Mouse (Mus musculus) ES-Bruce4 (cell line): Measurements from ENCODE around the gene Slc7a8. TPM values are rescaled to one million over a fixed set of nuclear protein-coding genes. Genes with fewer than 3 reads are reported as not detected.

Source experiments
- H3K27ac ChIP-seq: 2 replicates; pipeline ENCODE4 v1.5.1; 2012; ENCODE audit warnings: low read length, inconsistent platforms; ENCODE audit not compliant: insufficient read depth
- H3K27me3 ChIP-seq: 2 replicates; pipeline ENCODE4 v1.6.1; 2012; ENCODE audit warnings: mild to moderate bottlenecking, low read length, inconsistent platforms; ENCODE audit not compliant: control insufficient read depth, poor library complexity, insufficient read depth, severe bottlenecking
- H3K36me3 ChIP-seq: 2 replicates; pipeline ENCODE4 v1.6.1; 2012; ENCODE audit warnings: inconsistent platforms, mild to moderate bottlenecking, low read length, moderate library complexity; ENCODE audit not compliant: control insufficient read depth, poor library complexity, insufficient read depth, severe bottlenecking
- H3K4me1 ChIP-seq: one replicate; pipeline ENCODE4 v1.8.1; 2011; ENCODE audit warnings: low read length; ENCODE audit not compliant: control insufficient read depth, insufficient read depth
- H3K4me3 ChIP-seq: 2 replicates; pipeline ENCODE4 v1.5.1; 2011; ENCODE audit warnings: low read depth, mild to moderate bottlenecking, low read length
- H3K9ac ChIP-seq: 2 replicates; pipeline ENCODE4 v1.6.1; 2012; ENCODE audit warnings: low read depth, mild to moderate bottlenecking, inconsistent platforms; ENCODE audit not compliant: poor library complexity, severe bottlenecking
- H3K9me3 ChIP-seq: replicated peaks from 2 replicates; pipeline ENCODE4 v1.6.1; 2012; ENCODE audit warnings: mild to moderate bottlenecking, low read length, inconsistent platforms; ENCODE audit not compliant: control insufficient read depth, poor library complexity, insufficient read depth, severe bottlenecking
- CTCF ChIP-seq: IDR thresholded peaks from one replicate; pipeline ENCODE4 v1.8.1; 2011; ENCODE audit warnings: low read depth, low read length
- EP300 ChIP-seq: IDR thresholded peaks from 2 replicates; pipeline ENCODE4 v1.6.1; 2011; ENCODE audit warnings: low read depth, low read length; ENCODE audit not compliant: insufficient read depth
- POLR2A ChIP-seq: IDR thresholded peaks from one replicate; pipeline ENCODE4 v1.8.1; 2011; ENCODE audit warnings: low read length; ENCODE audit not compliant: insufficient read depth
- polyA plus RNA-seq: library from polyadenylated mRNA; stranded (reverse); fragments of >200 nt; gene quantifications from 2 replicates; pipeline ENCODE4 v1.2.4, GENCODE M21; 2011; ENCODE audit warnings: low read depth; ENCODE audit not compliant: missing spikeins, insufficient read depth, insufficient read length

The Slc7a8 gene
- polyA plus RNA-seq, 1 experiment: 2.0 TPM

DNA sequence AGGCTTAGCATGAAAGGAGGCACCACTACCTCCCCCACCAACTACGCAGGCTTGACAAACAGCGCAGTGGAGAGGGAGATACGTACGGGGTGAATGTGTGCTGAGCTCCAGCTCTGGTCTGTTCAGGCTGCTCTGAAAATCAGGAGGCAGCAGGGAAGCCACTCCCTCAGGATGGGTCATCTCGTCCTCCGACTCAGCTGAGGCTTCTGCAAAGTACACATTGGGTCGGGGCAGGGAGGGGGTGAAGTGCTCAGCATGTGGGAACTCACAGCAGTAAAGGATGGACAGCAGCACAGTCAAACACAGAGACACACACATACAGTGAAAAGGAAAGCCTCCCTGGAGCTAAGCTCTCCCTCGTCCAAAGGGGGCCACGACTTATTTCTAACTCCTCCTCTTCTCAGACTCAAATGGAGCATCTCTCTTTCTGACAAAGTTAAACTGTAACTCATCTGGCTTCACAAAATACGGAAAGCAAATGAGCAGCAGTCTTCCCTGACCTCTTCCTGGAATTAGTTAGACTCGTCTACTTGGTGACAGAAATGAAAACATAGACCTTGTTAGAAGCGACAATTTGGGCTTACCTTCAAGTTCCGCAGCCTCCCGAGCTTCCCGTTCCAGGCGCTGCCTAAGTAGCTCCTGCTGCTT lies 103.0 kb downstream of the Slc7a8 start:
- no peak overlapping the region for H3K4me3 ChIP-seq
- TF ChIP-seq POLR2A (no peak), EP300 (no peak), CTCF (no peak)
- no peaks in the 10 kb centered on the region for H3K9me3 ChIP-seq
- H3K36me3 ChIP-seq: peaks cover 35% of the 10 kb centered on the region
- no peak overlapping the region for H3K27ac ChIP-seq
- H3K4me1 ChIP-seq: no peaks in the 10 kb centered on the region
- H3K27me3 ChIP-seq: no peaks in the 10 kb centered on the region
- no peak overlapping the region for H3K9ac ChIP-seq

DNA sequence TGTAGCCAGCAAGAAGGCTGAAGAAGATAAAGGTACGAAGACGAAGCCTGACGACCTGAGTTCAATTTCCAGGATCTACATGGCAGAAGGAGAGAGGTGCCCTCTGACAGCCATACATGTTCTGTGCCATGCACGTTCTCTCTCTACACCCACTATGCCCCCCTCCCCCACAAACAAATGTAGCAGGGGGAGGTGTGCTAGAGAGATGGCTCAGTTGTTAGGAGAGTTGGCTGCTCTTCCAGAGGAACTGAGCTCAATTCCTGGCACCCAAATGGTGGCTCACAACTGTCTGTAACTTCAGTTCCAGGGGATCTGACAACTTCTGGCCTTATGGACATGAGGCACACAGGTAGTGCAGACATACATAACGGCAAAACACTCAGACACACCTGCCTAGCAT lies 105.5 kb downstream of the Slc7a8 start:
- Histone ChIP-seq H3K36me3 (peaks cover 25% of the 10 kb centered on the region), H3K9me3 (no peaks in the 10 kb centered on the region), H3K27me3 (no peaks in the 10 kb centered on the region), H3K4me3 (no peak overlapping the region), H3K27ac (no peak overlapping the region), H3K9ac (no peak overlapping the region), H3K4me1 (no peaks in the 10 kb centered on the region)
- TF ChIP-seq EP300 (no peak), POLR2A (no peak), CTCF (no peak)

DNA sequence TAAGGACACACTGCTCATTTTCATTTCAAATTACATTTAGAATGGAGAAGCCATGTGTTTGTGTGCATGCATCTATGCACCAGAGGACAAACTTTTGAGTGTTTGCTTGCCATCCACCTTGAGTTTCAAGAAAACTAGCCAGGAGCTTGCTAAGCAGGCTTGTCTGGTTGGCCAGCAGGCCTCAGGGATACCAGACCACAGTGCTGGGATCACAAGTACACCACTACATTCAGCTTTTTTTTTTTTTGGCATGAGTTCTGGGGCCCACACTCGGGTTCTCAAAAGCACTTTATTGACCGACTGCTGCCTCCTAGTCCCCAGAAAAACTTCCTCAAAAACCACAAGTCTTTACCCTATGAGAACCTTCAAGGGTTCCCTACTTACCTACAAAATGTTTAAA lies 107.4 kb downstream of the Slc7a8 start:
- Histone ChIP-seq H3K27ac (no peak overlapping the region), H3K4me1 (no peaks in the 10 kb centered on the region), H3K27me3 (no peaks in the 10 kb centered on the region), H3K9me3 (no peaks in the 10 kb centered on the region), H3K36me3 (peaks cover 25% of the 10 kb centered on the region), H3K4me3 (no peak overlapping the region), H3K9ac (no peak overlapping the region)
- no peak for TF ChIP-seq CTCF
- TF ChIP-seq EP300: no peak
- no peak for TF ChIP-seq POLR2A

Other genes with a start within 250 kb of the Slc7a8 start
- gene Haus4, start 227.3 kb downstream of the Slc7a8 start, polyA plus RNA-seq: 68.6 and 72.3 TPM in 2 replicates
- gene Ajuba, start 204.4 kb downstream of the Slc7a8 start, polyA plus RNA-seq: 112 TPM in 2 replicates
- 8.4 and 9.2 TPM in 2 replicates for gene 4931414P19Rik, start 176.0 kb downstream of the Slc7a8 start, polyA plus RNA-seq
- 206 and 225 TPM in 2 replicates for gene Psmb5, start 163.9 kb downstream of the Slc7a8 start, polyA plus RNA-seq
- gene Psmb11, start 160.5 kb downstream of the Slc7a8 start, polyA plus RNA-seq: 0.21 and 0.64 TPM in 2 replicates
- not detected in 2 replicates for gene Gm17606, start 141.0 kb downstream of the Slc7a8 start, polyA plus RNA-seq
- gene Cdh24, start 140.6 kb downstream of the Slc7a8 start, polyA plus RNA-seq: 6.0 and 6.4 TPM in 2 replicates
- gene 1700123O20Rik, start 95.7 kb downstream of the Slc7a8 start, polyA plus RNA-seq: 25.9 and 26.4 TPM in 2 replicates
- gene Acin1, start 95.0 kb downstream of the Slc7a8 start, polyA plus RNA-seq: 299 and 323 TPM in 2 replicates
- gene Gm29776, start 83.1 kb downstream of the Slc7a8 start, polyA plus RNA-seq: 0.42 TPM in 1 of 2 replicates, not detected in the other
- gene Cebpe, start 69.8 kb downstream of the Slc7a8 start, polyA plus RNA-seq: not detected in 2 replicates
- 0.66 and 1.5 TPM in 2 replicates for gene Rnf212b, start 32.2 kb upstream of the Slc7a8 start, polyA plus RNA-seq
- gene Homez, start 89.0 kb upstream of the Slc7a8 start, polyA plus RNA-seq: 12.1 and 16.8 TPM in 2 replicates
- gene Ppp1r3e, start 95.6 kb upstream of the Slc7a8 start, polyA plus RNA-seq: 4.2 and 6.3 TPM in 2 replicates
- 25.0 and 26.8 TPM in 2 replicates for gene Bcl2l2, start 101.4 kb upstream of the Slc7a8 start, polyA plus RNA-seq
- gene Gm20521, start 101.5 kb upstream of the Slc7a8 start, polyA plus RNA-seq: not detected in 2 replicates
- gene Pabpn1, start 110.6 kb upstream of the Slc7a8 start, polyA plus RNA-seq: 317 and 318 TPM in 2 replicates
- gene Slc22a17, start 131.2 kb upstream of the Slc7a8 start, polyA plus RNA-seq: 25.9 and 29.0 TPM in 2 replicates
- gene Efs, start 144.2 kb upstream of the Slc7a8 start, polyA plus RNA-seq: 48.3 and 55.8 TPM in 2 replicates
- gene Il25, start 150.7 kb upstream of the Slc7a8 start, polyA plus RNA-seq: 1.5 TPM in 1 of 2 replicates, not detected in the other
- not detected in 2 replicates for gene Cmtm5, start 154.3 kb upstream of the Slc7a8 start, polyA plus RNA-seq
- gene Myh6, start 185.0 kb upstream of the Slc7a8 start, polyA plus RNA-seq: 1.2 TPM in 1 of 2 replicates, not detected in the other
- gene Gm17428, start 195.0 kb upstream of the Slc7a8 start, polyA plus RNA-seq: not detected in 2 replicates
- 3.1 TPM in 2 replicates for gene Myh7, start 212.7 kb upstream of the Slc7a8 start, polyA plus RNA-seq
- gene Ngdn, start 233.5 kb upstream of the Slc7a8 start, polyA plus RNA-seq: 52.7 and 55.2 TPM in 2 replicates